Mouse (Mus musculus): Measurements from ENCODE around the gene Dnajc14. TPM values are rescaled to one million over a fixed set of nuclear protein-coding genes. Genes with fewer than 3 reads are reported as not detected.
A peak's percentile ranks its signal among the peaks of the same experiment; 100 is the strongest.

Gene Dnajc14
- total and polyA plus RNA-seq, 2 experiments from 2014 or later, result 34.6 to 39.4 TPM

DNA sequence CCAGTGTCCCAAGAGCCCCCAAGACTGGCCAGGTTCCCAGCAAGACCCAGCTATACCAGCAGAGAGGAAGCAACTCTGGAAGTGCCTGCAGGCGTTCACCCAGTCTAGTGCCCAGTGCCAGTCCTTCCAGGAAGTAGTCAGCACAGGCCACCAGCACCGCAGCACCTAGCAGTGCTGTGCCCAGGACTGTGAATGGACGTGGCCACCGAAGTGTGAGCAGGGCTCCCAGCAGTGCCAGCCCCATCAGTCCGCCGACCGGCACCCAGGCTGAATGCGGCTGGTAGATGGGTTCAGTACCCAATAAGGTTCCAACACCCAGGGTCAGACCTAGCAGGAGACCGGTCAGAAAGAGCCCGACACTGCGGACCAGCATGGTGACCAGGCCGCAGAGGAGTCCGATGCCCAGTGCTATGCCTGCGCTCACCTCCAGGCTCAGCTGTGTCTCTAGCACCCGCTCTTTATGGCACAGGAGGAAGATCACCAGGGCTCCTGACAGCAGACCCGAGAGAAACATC is 1.8 kb upstream of the Dnajc14 start:
- Histone ChIP-seq H3K4me1 (ENCODE audit: insufficient read depth, low read length) (peaks cover 12% of the 10 kb centered on the region), H3K9ac (replicated peaks; ENCODE audit: low read length, poor library complexity, severe bottlenecking) (no peak overlapping the region), H3K27me3 (ENCODE audit: insufficient read depth, low read length) (no peaks in the 10 kb centered on the region), H3K4me3 (ENCODE audit: low read depth, low read length) (no peak overlapping the region), H3K27ac (ENCODE audit: low read depth, low read length) (no peak overlapping the region), H3K4me2 (ENCODE audit: low read depth, low read length, poor library complexity, severe bottlenecking) (no peak overlapping the region), H3K36me3 (ENCODE audit: insufficient read depth, low read length) (peaks cover 10% of the 10 kb centered on the region), H3K9me3 (ENCODE audit: low read length) (no peaks in the 10 kb centered on the region)
- no peak for ATAC-seq (ENCODE audit: low FRiP score)
- no peak for TF ChIP-seq CTCF (IDR thresholded peaks at IDR 0.05)
- no peak for DNase-seq (ENCODE audit: low spot score)
- WGBS, result 88% methylated on average over 16 of the region's 16 CpGs

DNA sequence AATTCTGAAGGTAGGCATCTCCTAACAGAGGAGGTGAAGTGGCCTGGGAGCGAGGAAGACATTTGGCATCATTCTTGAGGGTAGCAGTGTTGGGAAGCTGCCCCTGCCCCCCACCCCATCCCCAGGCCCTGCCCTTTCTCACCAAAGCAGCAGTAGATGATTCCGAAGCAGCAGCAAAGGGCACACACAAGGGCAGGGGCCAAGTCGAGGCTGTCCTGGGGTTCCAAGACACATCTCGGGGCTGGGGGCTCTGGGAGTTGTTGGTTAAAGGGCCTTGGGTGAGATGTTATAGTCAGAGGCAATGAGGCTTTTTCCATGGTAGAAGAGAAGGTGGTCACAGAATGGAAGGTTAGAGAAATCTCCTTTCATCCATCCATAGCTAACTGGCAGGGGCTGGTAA is 906 bp upstream of the Dnajc14 start:
- 0 out of 2 replicates have a peak overlapping the region, but pooled peaks have one; percentile 96 for H3K27ac ChIP-seq (ENCODE audit: low read depth, low read length)
- no peak for TF ChIP-seq CTCF (IDR thresholded peaks at IDR 0.05)

DNA sequence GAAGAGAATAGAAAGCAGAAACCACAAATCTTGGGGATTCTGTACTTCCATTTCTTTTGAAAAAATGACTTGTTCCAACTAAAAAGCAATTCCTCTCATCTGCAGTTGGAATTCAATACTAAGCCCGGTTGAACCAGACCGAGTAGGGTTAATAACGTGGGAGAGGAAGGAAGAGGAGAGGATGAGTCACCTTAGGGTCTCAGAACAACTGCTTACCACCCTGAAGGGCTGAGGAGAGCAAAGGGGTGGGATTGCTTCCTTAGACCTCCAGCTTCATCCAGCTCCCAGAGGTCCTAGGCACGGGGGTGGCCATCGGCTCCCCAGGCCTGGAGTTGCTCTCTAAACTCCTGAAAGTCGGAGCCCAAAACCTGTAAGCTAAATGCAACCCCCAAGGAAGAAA is 501 bp upstream of the Dnajc14 start:
- H3K4me2 ChIP-seq (ENCODE audit: low read depth, low read length, poor library complexity, severe bottlenecking), result peak overlapping the region; percentile 77
- TF ChIP-seq CTCF (IDR thresholded peaks at IDR 0.05), result no peak
- H3K9me3 ChIP-seq (ENCODE audit: low read length), result no peaks in the 10 kb centered on the region
- no peak for DNase-seq (ENCODE audit: low spot score)
- 10% methylated on average over 6 of the region's 6 CpGs for WGBS
- ATAC-seq (ENCODE audit: low FRiP score), result no peak
- peak overlapping the region; percentile 85 for H3K4me3 ChIP-seq (ENCODE audit: low read depth, low read length)
- no peaks in the 10 kb centered on the region for H3K27me3 ChIP-seq (ENCODE audit: insufficient read depth, low read length)
- peaks cover 20% of the 10 kb centered on the region for H3K4me1 ChIP-seq (ENCODE audit: insufficient read depth, low read length)
- peak overlapping the region; percentile 87 for H3K9ac ChIP-seq (replicated peaks; ENCODE audit: low read length, poor library complexity, severe bottlenecking)
- peak overlapping the region; percentile 96 for H3K27ac ChIP-seq (ENCODE audit: low read depth, low read length)
- peaks cover 14% of the 10 kb centered on the region; the same call in 1 of the 2 replicates for H3K36me3 ChIP-seq (ENCODE audit: insufficient read depth, low read length)

More for the DNA sequence above, 906 bp upstream of the Dnajc14 start:
- H3K4me3 ChIP-seq (ENCODE audit: low read depth, low read length), result 0 out of 2 replicates have a peak overlapping the region, but pooled peaks have one; percentile 85
- H3K9ac ChIP-seq (replicated peaks; ENCODE audit: low read length, poor library complexity, severe bottlenecking), result no peak overlapping the region
- peaks cover 14% of the 10 kb centered on the region for H3K36me3 ChIP-seq (ENCODE audit: insufficient read depth, low read length)
- peaks cover 20% of the 10 kb centered on the region for H3K4me1 ChIP-seq (ENCODE audit: insufficient read depth, low read length)
- DNase-seq (ENCODE audit: low spot score) (no peak), ATAC-seq (ENCODE audit: low FRiP score) (no peak)
- no peaks in the 10 kb centered on the region for H3K9me3 ChIP-seq (ENCODE audit: low read length)
- H3K27me3 ChIP-seq (ENCODE audit: insufficient read depth, low read length), result no peaks in the 10 kb centered on the region
- H3K4me2 ChIP-seq (ENCODE audit: low read depth, low read length, poor library complexity, severe bottlenecking), result peak overlapping the region; percentile 77
- WGBS, result 63% methylated on average over 4 of the region's 4 CpGs

DNA sequence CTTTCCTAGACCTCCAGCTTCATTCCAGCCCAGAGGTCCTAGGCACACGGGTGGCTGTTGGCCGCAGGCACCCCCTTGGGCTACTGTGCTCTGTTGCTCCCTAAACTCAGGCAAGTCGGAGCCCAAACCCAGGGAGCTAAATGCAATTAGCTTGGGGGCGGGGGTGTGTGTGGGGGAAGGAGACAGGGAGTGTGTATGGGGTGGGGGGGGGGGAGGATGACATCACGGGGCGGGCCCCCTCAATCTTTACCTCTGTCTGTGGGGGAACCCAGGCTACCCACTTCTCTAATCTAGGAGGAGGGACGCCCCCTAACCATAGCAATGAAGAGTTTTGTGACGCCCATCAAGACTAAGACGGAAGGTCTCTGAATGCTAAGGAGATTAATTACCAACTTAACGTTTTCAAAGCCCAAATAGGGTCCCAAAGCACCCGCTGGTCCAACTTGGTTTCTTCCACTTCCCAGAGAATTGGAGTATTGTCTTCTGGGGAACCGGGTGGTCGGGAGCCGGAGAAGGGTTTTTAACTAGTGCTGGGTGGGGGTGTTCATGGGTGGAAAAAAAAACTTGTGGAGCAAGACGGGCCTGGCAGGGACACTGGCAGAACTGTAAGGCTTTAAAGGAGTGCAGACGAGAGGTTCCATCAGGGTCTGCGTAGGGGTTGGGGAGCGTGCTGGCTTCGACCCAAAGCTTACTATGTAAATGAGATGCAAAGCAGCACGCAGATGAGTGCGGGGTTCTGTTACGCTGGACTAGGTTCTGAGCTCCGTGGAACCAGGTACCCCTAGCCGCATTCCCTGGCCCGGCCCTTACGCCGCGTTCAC is 619 bp downstream of the Dnajc14 start, which contains the start of gene Tmem198b:
Tmem198b (minus strand) TSS at position 100 of the 821 bp plus-strand sequence.
- peak within 1 kb of the TSS; percentile 85 for H3K4me3 ChIP-seq (ENCODE audit: low read depth, low read length)
- no peaks in the 10 kb centered on the region for H3K9me3 ChIP-seq (ENCODE audit: low read length)
- under 1% methylated on average over 26 of the region's 28 CpGs for WGBS
- H3K4me2 ChIP-seq (ENCODE audit: low read depth, low read length, poor library complexity, severe bottlenecking), result peak within 1 kb of the TSS; percentile 77
- H3K4me1 ChIP-seq (ENCODE audit: insufficient read depth, low read length), result peaks cover 28% of the 10 kb centered on the region
- H3K36me3 ChIP-seq (ENCODE audit: insufficient read depth, low read length), result peaks cover 14% of the 10 kb centered on the region; the same call in 1 of the 2 replicates
- H3K27me3 ChIP-seq (ENCODE audit: insufficient read depth, low read length), result no peaks in the 10 kb centered on the region
- peak within 1 kb of the TSS; percentile 87 for H3K9ac ChIP-seq (replicated peaks; ENCODE audit: low read length, poor library complexity, severe bottlenecking)
- DNase-seq (ENCODE audit: low spot score) (peak; percentile 79), ATAC-seq (ENCODE audit: low FRiP score) (peak; percentile 68)
- peak within 1 kb of the TSS; percentile 96 for H3K27ac ChIP-seq (ENCODE audit: low read depth, low read length)
- TF ChIP-seq CTCF (IDR thresholded peaks at IDR 0.05), result no peak

DNA sequence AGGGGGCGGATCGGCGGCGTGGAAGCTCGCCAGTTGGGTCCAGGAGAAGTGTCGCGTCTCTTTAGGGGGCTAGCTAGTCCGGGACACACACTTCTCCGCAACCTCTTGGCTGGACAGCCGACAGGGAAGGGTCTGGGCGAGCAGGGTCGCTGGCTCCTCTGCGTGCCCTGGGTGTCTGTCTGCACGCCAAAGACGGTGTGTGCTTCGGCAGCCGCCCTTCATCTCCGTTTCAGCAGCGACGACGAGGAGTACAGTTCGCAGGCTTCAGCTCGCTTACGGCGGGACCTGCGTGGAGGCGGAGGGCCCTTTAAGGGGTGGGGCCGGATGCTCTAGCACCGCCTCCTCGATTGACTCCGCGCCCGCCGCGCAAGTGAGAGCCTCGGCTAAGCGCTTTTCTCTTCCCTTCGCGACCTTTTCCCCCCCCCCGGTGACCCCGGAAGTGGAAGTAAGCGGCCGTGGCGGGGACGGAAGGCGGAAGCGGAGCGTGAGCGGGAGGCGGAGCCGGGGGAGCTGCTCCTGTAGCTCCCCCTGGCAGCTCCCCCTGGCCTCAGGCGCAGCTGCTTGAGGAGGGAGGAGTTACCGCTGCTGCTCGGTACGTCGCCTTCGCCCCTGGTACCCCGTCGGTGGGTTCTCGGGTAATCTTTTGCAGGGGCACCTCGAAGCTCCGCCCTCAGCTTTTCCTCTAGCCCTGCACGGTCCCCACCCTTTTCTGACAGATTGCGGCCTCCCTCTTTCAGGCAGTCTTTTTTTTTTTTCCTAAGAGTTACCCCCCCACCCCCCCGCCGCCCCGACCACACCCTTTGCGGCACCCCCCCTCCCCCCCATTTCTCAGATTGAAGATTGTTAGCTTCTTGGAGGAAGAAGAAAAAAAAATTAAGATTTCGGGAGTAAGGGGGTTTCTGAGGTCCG is 1.5 kb downstream of the Dnajc14 start:
- Histone ChIP-seq H3K9me3 (ENCODE audit: low read length) (no peaks in the 10 kb centered on the region), H3K9ac (replicated peaks; ENCODE audit: low read length, poor library complexity, severe bottlenecking) (peak overlapping the region; percentile 87), H3K27me3 (ENCODE audit: insufficient read depth, low read length) (no peaks in the 10 kb centered on the region), H3K4me1 (ENCODE audit: insufficient read depth, low read length) (peaks cover 30% of the 10 kb centered on the region), H3K27ac (ENCODE audit: low read depth, low read length) (peak overlapping the region; percentile 96), H3K4me2 (ENCODE audit: low read depth, low read length, poor library complexity, severe bottlenecking) (peak overlapping the region; percentile 77), H3K36me3 (ENCODE audit: insufficient read depth, low read length) (peaks cover 14% of the 10 kb centered on the region; the same call in 1 of the 2 replicates), H3K4me3 (ENCODE audit: low read depth, low read length) (peak overlapping the region; percentile 85)
- DNase-seq (ENCODE audit: low spot score), result peak; percentile 98
- WGBS, result under 1% methylated on average over 67 of the region's 70 CpGs
- TF ChIP-seq CTCF (IDR thresholded peaks at IDR 0.05), result peak; percentile 50
- ATAC-seq (ENCODE audit: low FRiP score), result peak; percentile 94

Data from midbrain, postnatal 0 days (tissue).